Mouse (Mus musculus) forebrain, embryonic 12.5 days (tissue): ENCODE measurements around the gene Hip1. TPM values are rescaled to one million over a fixed set of nuclear protein-coding genes. Genes with fewer than 3 reads are reported as not detected.

Source experiments
- ATAC-seq: fragments of 200-750 bp; cut with Nextera tagmentation; 2 replicates; pipeline ENCODE4 v1.8.0; 2017; ENCODE audit warnings: moderate TSS enrichment; ENCODE audit not compliant: low FRiP score
- H3K27ac ChIP-seq: fragments of 300-500 bp; sonication (generic); 2 replicates; pipeline ENCODE4 v1.5.1; 2016; ENCODE audit warnings: mild to moderate bottlenecking
- H3K27me3 ChIP-seq: fragments of 300-500 bp; sonication (generic); 2 replicates; pipeline ENCODE4 v1.6.1; 2016; ENCODE audit warnings: mild to moderate bottlenecking
- H3K36me3 ChIP-seq: fragments of 300-500 bp; sonication (generic); replicated peaks from 2 replicates; pipeline ENCODE4 v1.6.1; 2016; ENCODE audit warnings: mild to moderate bottlenecking
- H3K4me1 ChIP-seq: fragments of 300-500 bp; sonication (generic); 2 replicates; pipeline ENCODE4 v1.6.1; 2016
- H3K4me2 ChIP-seq: fragments of 300-500 bp; sonication (generic); 2 replicates; pipeline ENCODE4 v1.6.1; 2016; ENCODE audit warnings: mild to moderate bottlenecking, moderate library complexity
- H3K4me3 ChIP-seq: fragments of 300-500 bp; sonication (generic); replicated peaks from 2 replicates; pipeline ENCODE4 v1.5.1; 2016; ENCODE audit warnings: mild to moderate bottlenecking
- H3K9ac ChIP-seq: fragments of 300-500 bp; sonication (generic); 2 replicates; pipeline ENCODE4 v1.6.1; 2016; ENCODE audit warnings: mild to moderate bottlenecking
- H3K9me3 ChIP-seq: fragments of 300-500 bp; sonication (generic); 2 replicates; pipeline ENCODE4 v1.6.1; 2016
- WGBS: fragments of 180-500 bp; shearing (Covaris S2); methylation state at CpG from one replicate; pipeline ENCODE4 v1.1.7; 2016; 5-methylcytosine and 5-hydroxymethylcytosine counted together
- polyA plus RNA-seq: library from polyadenylated mRNA; unstranded; fragments of >200 nt; fragmentation: Nextera tagmentation; extraction: Ambion mirVana; gene quantifications from 2 replicates; pipeline ENCODE4 v1.2.1, GENCODE M21; 2016

The Hip1 gene
- polyA plus RNA-seq, 1 experiment from 2014 or later = 58.7 TPM

GRCm38 (mm10) chr5:135527986-135528385, 16.9 kb downstream of the Hip1 start:
- Histone ChIP-seq H3K4me1 (peaks cover 4% of the 10 kb centered on the region; the same call in 1 of the 2 replicates), H3K36me3 (no peaks in the 10 kb centered on the region), H3K4me2 (no peak overlapping the region), H3K27me3 (no peaks in the 10 kb centered on the region), H3K27ac (no peak overlapping the region), H3K4me3 (no peak overlapping the region), H3K9ac (no peak overlapping the region), H3K9me3 (no peaks in the 10 kb centered on the region)
- no peak for ATAC-seq
- 55% methylated on average over 7 of the region's 7 CpGs for WGBS

GRCm38 (mm10) chr5:135524660-135525560, 20.0 kb downstream of the Hip1 start:
- no peaks in the 10 kb centered on the region for H3K27me3 ChIP-seq
- no peak for ATAC-seq
- no peak overlapping the region for H3K27ac ChIP-seq
- H3K4me3 ChIP-seq = no peak overlapping the region
- H3K9me3 ChIP-seq = no peaks in the 10 kb centered on the region
- WGBS = 87% methylated on average over 11 of the region's 11 CpGs
- H3K4me2 ChIP-seq = no peak overlapping the region
- no peak overlapping the region for H3K9ac ChIP-seq
- H3K4me1 ChIP-seq = peaks cover 4% of the 10 kb centered on the region; the same call in 1 of the 2 replicates
- H3K36me3 ChIP-seq = no peaks in the 10 kb centered on the region

GRCm38 (mm10) chr5:135524087-135524486, 20.8 kb downstream of the Hip1 start:
- H3K9ac ChIP-seq = no peak overlapping the region
- WGBS = 96% methylated on average over 2 of the region's 2 CpGs
- H3K4me1 ChIP-seq = peaks cover 4% of the 10 kb centered on the region; the same call in 1 of the 2 replicates
- H3K4me3 ChIP-seq = no peak overlapping the region
- H3K36me3 ChIP-seq = no peaks in the 10 kb centered on the region
- H3K4me2 ChIP-seq = no peak overlapping the region
- H3K27me3 ChIP-seq = no peaks in the 10 kb centered on the region
- ATAC-seq = no peak
- no peak overlapping the region for H3K27ac ChIP-seq
- no peaks in the 10 kb centered on the region for H3K9me3 ChIP-seq

GRCm38 (mm10) chr5:135522111-135522722, 22.7 kb downstream of the Hip1 start:
- Histone ChIP-seq H3K4me2 (no peak overlapping the region), H3K9me3 (no peaks in the 10 kb centered on the region), H3K4me3 (no peak overlapping the region), H3K27me3 (no peaks in the 10 kb centered on the region), H3K9ac (no peak overlapping the region), H3K36me3 (no peaks in the 10 kb centered on the region), H3K27ac (no peak overlapping the region), H3K4me1 (no peaks in the 10 kb centered on the region)
- ATAC-seq = no peak
- 88% methylated on average over 9 of the region's 9 CpGs for WGBS

GRCm38 (mm10) chr5:135517348-135517883, 27.5 kb downstream of the Hip1 start:
- 88% methylated on average over 5 of the region's 5 CpGs for WGBS
- peaks cover 9% of the 10 kb centered on the region; the same call in 1 of the 2 replicates for H3K9me3 ChIP-seq
- no peak for ATAC-seq

GRCm38 (mm10) chr5:135513131-135513530, 31.8 kb downstream of the Hip1 start:
- 54% methylated on average over 4 of the region's 4 CpGs for WGBS
- ATAC-seq = no peak

More at GRCm38 (mm10) chr5:135517348-135517883, 27.5 kb downstream of the Hip1 start:
- no peak overlapping the region for H3K9ac ChIP-seq
- H3K4me1 ChIP-seq = 0 out of 2 replicates have a peak, but pooled peaks cover 6% of the 10 kb centered on the region
- no peaks in the 10 kb centered on the region for H3K27me3 ChIP-seq
- no peak overlapping the region for H3K27ac ChIP-seq
- H3K4me3 ChIP-seq = no peak overlapping the region
- H3K36me3 ChIP-seq = peaks cover 4% of the 10 kb centered on the region; the same call in 1 of the 2 replicates
- H3K4me2 ChIP-seq = no peak overlapping the region

GRCm38 (mm10) chr5:135511105-135511504, 33.8 kb downstream of the Hip1 start:
- Histone ChIP-seq H3K36me3 (no peaks in the 10 kb centered on the region; the same call in 1 of the 2 replicates), H3K9ac (no peak overlapping the region)
- 65% methylated on average over 5 of the region's 5 CpGs for WGBS

More at GRCm38 (mm10) chr5:135513131-135513530, 31.8 kb downstream of the Hip1 start:
- no peak overlapping the region for H3K9ac ChIP-seq
- H3K4me1 ChIP-seq = 0 out of 2 replicates have a peak, but pooled peaks cover 11% of the 10 kb centered on the region
- no peak overlapping the region for H3K4me3 ChIP-seq
- H3K27me3 ChIP-seq = no peaks in the 10 kb centered on the region
- H3K9me3 ChIP-seq = peaks cover 9% of the 10 kb centered on the region; the same call in 1 of the 2 replicates
- no peak overlapping the region for H3K27ac ChIP-seq
- H3K4me2 ChIP-seq = no peak overlapping the region
- peaks cover 4% of the 10 kb centered on the region; the same call in 1 of the 2 replicates for H3K36me3 ChIP-seq

GRCm38 (mm10) chr5:135508284-135508683, 36.6 kb downstream of the Hip1 start:
- Histone ChIP-seq H3K4me3 (no peak overlapping the region), H3K4me1 (peaks cover 16% of the 10 kb centered on the region; the same call in 1 of the 2 replicates), H3K9me3 (no peaks in the 10 kb centered on the region), H3K4me2 (no peak overlapping the region), H3K27me3 (no peaks in the 10 kb centered on the region), H3K27ac (no peak overlapping the region), H3K9ac (no peak overlapping the region), H3K36me3 (no peaks in the 10 kb centered on the region)
- 76% methylated on average over 3 of the region's 3 CpGs for WGBS
- no peak for ATAC-seq

More at GRCm38 (mm10) chr5:135511105-135511504, 33.8 kb downstream of the Hip1 start:
- H3K27ac ChIP-seq = no peak overlapping the region
- no peak overlapping the region for H3K4me2 ChIP-seq
- no peak overlapping the region for H3K4me3 ChIP-seq
- ATAC-seq = no peak
- peaks cover 8% of the 10 kb centered on the region; the same call in 1 of the 2 replicates for H3K9me3 ChIP-seq
- H3K27me3 ChIP-seq = no peaks in the 10 kb centered on the region
- H3K4me1 ChIP-seq = peaks cover 19% of the 10 kb centered on the region; the same call in 1 of the 2 replicates

GRCm38 (mm10) chr5:135507561-135508273, 37.2 kb downstream of the Hip1 start:
- no peak; the same call in 1 of the 2 replicates for ATAC-seq
- no peak overlapping the region for H3K27ac ChIP-seq
- 41% methylated on average over 18 of the region's 18 CpGs for WGBS

GRCm38 (mm10) chr5:135505442-135505841, 39.5 kb downstream of the Hip1 start:
- H3K9ac ChIP-seq = no peak overlapping the region
- 75% methylated on average over 5 of the region's 5 CpGs for WGBS
- H3K36me3 ChIP-seq = no peaks in the 10 kb centered on the region
- H3K4me2 ChIP-seq = no peak overlapping the region
- no peak overlapping the region for H3K4me3 ChIP-seq
- ATAC-seq = no peak
- no peaks in the 10 kb centered on the region for H3K9me3 ChIP-seq
- peaks cover 14% of the 10 kb centered on the region; the same call in 1 of the 2 replicates for H3K4me1 ChIP-seq
- H3K27me3 ChIP-seq = no peaks in the 10 kb centered on the region
- no peak overlapping the region for H3K27ac ChIP-seq

More at GRCm38 (mm10) chr5:135507561-135508273, 37.2 kb downstream of the Hip1 start:
- H3K9me3 ChIP-seq = no peaks in the 10 kb centered on the region
- H3K9ac ChIP-seq = no peak overlapping the region
- no peaks in the 10 kb centered on the region for H3K27me3 ChIP-seq
- H3K4me1 ChIP-seq = peaks cover 14% of the 10 kb centered on the region; the same call in 1 of the 2 replicates
- no peaks in the 10 kb centered on the region for H3K36me3 ChIP-seq
- no peak overlapping the region for H3K4me3 ChIP-seq
- no peak overlapping the region for H3K4me2 ChIP-seq

- Histone ChIP-seq H3K9ac (no peak overlapping the region), H3K4me2 (no peak overlapping the region), H3K4me3 (no peak overlapping the region), H3K9me3 (no peaks in the 10 kb centered on the region), H3K36me3 (no peaks in the 10 kb centered on the region), H3K27me3 (no peaks in the 10 kb centered on the region), H3K4me1 (peaks cover 8% of the 10 kb centered on the region; the same call in 1 of the 2 replicates), H3K27ac (no peak overlapping the region)
- no peak for ATAC-seq
- WGBS = 72% methylated on average over 7 of the region's 7 CpGs
Measured at GRCm38 (mm10) chr5:135502931-135503330, 42.0 kb downstream of the Hip1 start.
